Mouse (Mus musculus) gastrocnemius, adult 2 months (tissue): ENCODE measurements around the gene Mpp6. TPM values are rescaled to one million over a fixed set of nuclear protein-coding genes. Genes with fewer than 3 reads are reported as not detected.

Source experiments
- DNase-seq: peaks from one replicate; pipeline ENCODE4 v3.0.0; 2022
- H3K27ac ChIP-seq: fragments of 200-600 bp; 2 replicates; pipeline ENCODE4 v1.8.1; 2022; ENCODE audit warnings: mild to moderate bottlenecking
- H3K4me3 ChIP-seq: fragments of 200-600 bp; 2 replicates; pipeline ENCODE4 v1.8.1; 2022; ENCODE audit warnings: mild to moderate bottlenecking, moderate library complexity
- CTCF ChIP-seq: fragments of 200-600 bp; IDR thresholded peaks from 2 replicates; pipeline ENCODE4 v1.8.1; 2022; ENCODE audit warnings: antibody characterized with exemption, mild to moderate bottlenecking, moderate library complexity
- intact Hi-C: fragments of 180-260 bp; cut with DNase I; formaldehyde crosslinking; loops from one replicate; pipeline ENCODE4 v1.15.1; 2025
- long read RNA-seq, 2 experiments: library from polyadenylated mRNA; stranded (forward); transcript quantifications; one replicate each; pipeline ENCODE4 v2.0.0; 2021
- total RNA-seq, 2 experiments: library from RNA; stranded (reverse); gene quantifications; 2 replicates each; pipeline ENCODE4 v1.2.3; 2021

The Mpp6 gene
- 100 to 1,000 TPM; 126 to 135 TPM for total RNA-seq
- long read RNA-seq, experiment 1, transcript Mpp6-201 (14 exons, 1,896 nt), result minor isoform, 8 of 153 reads
- long read RNA-seq, experiment 1, transcript Mpp6-205 (3 exons, 616 nt), result minor isoform, 13 of 153 reads
- long read RNA-seq, experiment 1, transcript Mpp6-203 (14 exons, 2,222 nt), result major isoform, 94 of 153 reads
- long read RNA-seq, experiment 1, partial matches to known transcripts, result 0 of 153 reads
- long read RNA-seq, experiment 1, other reads (novel, unspliced or antisense), result 33 of 153 reads
- long read RNA-seq, experiment 2, transcript Mpp6-205 (3 exons, 616 nt), result minor isoform, 15 of 191 reads
- long read RNA-seq, experiment 2, transcript Mpp6-201 (14 exons, 1,896 nt), result minor isoform, 10 of 191 reads
- long read RNA-seq, experiment 2, transcript Mpp6-203 (14 exons, 2,222 nt), result major isoform, 105 of 191 reads
- long read RNA-seq, experiment 2, partial matches to known transcripts, result 7 of 191 reads
- long read RNA-seq, experiment 2, other reads (novel, unspliced or antisense), result 50 of 191 reads

DNA sequence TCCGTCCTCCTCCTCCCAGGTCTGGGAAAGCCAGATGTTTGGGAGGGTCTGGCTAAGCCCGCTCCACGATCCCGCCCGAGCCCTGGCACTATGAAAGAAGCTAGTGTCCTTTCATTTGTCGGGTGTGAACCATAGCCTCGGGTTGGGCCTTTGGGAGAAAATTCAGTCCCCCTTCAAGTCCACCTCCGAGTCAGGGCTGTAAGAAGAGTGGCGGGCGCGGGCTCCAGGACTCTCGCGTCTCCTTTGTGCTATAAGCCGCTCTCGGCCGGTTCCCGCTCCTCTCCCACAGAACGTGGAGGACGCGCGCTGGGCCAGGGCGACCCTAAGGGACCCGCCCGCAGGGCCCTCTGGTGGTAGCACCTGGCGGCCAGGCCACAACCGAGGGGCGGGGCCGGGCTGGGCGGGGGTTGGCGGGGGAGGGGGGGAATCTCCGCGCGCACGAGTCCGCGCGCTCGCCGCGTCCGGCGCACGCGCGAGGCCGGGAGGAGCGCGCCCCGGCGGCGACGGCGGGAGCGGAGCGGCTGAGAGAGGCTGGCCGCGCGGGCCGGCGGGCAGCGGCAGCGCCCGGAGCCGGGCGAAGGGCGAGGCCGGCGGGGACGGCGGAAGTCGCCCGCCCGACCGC is at the start of gene Mpp6:
Gene Mpp6 (plus strand): TSS at position 485 of the 622 bp plus-strand sequence.
- H3K27ac ChIP-seq, result peak within 1 kb of the TSS; percentile 94
- intact Hi-C loops, result loop anchor here (2.0 to 10.0 kb wide), 4 partner anchors 37 to 595 kb away; no protein-coding TSS in a partner anchor
- peak within 1 kb of the TSS; percentile 95 for H3K4me3 ChIP-seq
- DNase-seq, result peak; percentile 92
- TF ChIP-seq CTCF, result peak; percentile 67

DNA sequence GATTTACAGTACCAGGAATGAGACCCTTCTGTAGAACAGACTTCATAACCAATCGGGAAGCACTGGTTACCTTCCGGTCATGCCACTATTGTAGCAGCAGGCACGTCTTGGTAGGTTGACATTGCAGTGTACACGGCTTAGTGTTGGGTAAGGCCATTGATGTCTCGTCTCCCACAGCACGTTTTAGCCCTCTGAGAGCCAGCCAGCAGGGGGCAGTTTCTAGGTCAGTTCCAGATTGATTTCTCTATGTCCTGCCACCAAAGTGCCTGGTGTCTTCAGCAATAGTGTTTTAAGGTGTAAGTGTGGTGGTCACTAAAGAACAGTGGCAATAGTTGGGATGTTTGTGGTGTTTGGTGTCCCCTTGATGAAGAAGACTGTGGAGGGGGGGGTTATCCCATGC is 43.9 kb upstream of the Mpp6 start:
- no peak overlapping the region for H3K4me3 ChIP-seq
- TF ChIP-seq CTCF, result peak; percentile 9; the same call in 1 of the 2 replicates
- H3K27ac ChIP-seq, result no peak overlapping the region
- DNase-seq, result no peak
- intact Hi-C loops, result no loop called here

DNA sequence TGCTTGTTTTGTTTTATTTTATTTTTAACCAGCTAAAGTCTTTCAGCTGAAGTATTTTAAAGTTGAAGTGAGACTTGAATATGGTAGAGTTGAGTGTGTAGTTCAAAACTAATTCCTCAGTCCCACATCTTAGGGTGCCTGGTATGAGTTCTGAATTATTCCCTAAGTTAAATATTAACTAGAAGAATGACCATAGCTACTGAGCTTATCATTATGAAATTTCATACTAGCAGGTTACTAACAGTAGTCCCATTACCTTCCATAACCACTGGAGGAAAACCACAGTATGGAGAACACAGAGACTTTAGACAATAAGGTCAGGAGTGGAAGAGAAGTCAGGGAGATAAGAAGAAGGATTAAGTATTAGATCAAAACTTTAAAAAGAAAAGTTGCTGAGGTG is 41.6 kb upstream of the Mpp6 start:
- no peak for TF ChIP-seq CTCF
- intact Hi-C loops, result no loop called here
- Histone ChIP-seq H3K4me3 (no peak overlapping the region), H3K27ac (no peak overlapping the region)
- no peak for DNase-seq

DNA sequence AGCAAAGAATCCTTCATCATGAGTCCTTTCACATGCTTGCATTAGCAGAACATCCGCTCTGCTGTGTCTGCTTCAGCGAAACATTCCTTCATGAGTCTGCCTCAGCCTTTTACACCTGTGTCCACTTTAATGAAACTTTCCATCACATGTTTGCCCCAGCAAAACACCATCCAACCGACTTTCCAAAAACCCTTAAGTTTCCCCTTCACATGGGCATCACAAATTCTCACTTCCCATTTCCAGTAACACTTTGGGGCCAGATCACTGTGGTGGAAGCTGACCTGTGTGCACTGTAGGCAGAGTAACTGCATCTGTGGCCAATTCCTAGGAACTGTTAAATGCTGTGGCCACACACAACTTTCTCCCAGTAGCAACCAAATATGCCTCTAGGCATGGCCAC is 34.8 kb upstream of the Mpp6 start:
- TF ChIP-seq CTCF, result no peak
- intact Hi-C loops, result no loop called here
- Histone ChIP-seq H3K4me3 (no peak overlapping the region), H3K27ac (no peak overlapping the region)
- DNase-seq, result no peak

DNA sequence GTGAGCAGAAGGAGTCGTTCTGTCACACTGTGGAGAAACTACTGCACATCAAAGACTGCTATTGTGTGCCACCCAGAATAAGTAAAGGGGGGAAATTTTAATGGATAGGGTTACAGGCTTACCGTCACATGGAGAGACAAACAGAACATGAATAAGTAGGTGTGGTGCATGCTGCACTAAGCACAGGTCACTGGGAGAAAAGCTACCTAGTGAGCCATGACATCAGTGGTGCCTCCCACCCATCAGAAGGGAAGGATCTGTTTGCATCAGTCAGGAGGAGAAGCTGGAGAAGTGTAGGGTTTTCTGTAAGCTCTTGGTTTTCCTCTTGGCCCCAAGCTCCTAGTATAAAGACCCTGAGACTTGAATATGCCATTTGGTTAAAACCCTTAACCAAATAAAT is 33.6 kb upstream of the Mpp6 start:
- Histone ChIP-seq H3K4me3 (no peak overlapping the region), H3K27ac (no peak overlapping the region)
- no peak for TF ChIP-seq CTCF
- DNase-seq, result no peak
- intact Hi-C loops, result no loop called here

DNA sequence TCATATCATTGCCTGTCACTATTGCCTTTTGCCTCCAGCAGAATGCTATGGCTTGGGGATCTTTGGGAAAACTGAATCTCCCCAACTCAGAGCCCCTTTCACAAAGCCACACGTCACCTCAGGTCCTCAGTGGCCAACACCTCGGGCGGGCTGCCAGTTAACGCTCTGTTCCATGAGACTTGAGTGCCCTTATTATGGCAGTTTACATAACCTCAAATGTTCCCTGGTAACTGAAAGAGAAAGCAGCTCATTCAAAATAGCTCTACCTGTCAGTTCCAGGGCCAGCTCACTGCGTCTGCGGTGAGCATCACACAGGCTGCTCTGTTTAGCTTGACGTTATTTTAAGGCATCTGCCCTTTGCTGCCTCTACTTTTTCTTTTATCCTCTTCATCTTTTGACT is 29.6 kb upstream of the Mpp6 start:
- no peak for TF ChIP-seq CTCF
- intact Hi-C loops, result no loop called here

DNA sequence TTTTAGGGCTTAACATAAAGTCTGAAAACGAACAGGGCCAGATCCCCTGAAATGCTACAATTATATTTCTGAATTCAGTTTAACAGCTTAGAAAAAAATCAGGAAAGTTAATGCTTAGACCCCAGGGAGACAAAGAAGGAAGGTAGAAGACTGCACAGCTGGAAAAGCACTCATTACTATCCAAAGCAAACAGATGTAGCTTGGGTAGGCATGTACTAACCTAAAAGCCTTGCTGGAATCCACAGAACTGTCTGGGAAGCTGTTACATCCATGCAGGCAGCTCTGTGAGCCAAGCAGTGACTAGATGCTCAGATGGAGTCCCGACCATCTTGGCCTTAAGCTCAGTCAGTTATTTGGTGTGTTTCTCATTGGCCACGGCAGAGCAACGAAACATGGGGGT is 24.8 kb upstream of the Mpp6 start:
- H3K4me3 ChIP-seq, result no peak overlapping the region
- TF ChIP-seq CTCF, result no peak
- no peak for DNase-seq
- intact Hi-C loops, result no loop called here
- no peak overlapping the region for H3K27ac ChIP-seq

More for the DNA sequence above, 29.6 kb upstream of the Mpp6 start:
- Histone ChIP-seq H3K27ac (no peak overlapping the region), H3K4me3 (no peak overlapping the region)
- DNase-seq, result no peak

DNA sequence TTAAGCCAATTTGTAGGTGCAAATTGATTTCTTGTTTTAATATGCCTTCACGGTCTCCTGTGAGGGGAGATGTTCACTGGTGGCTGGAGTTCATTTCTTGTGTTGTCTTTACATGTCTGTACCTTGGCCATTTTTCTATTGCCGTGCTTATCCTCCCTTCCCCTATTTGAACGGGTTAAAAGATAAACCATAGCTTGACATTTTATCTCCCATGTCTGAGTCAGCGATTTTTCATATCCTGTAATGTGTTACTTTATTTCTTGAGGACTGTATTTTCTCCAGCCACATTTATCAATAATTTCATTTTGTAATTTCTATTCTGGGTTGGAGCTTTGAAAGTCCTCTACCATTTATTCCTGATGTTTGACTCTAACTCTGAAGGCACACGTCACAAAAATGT is 20.7 kb upstream of the Mpp6 start:
- DNase-seq, result no peak
- Histone ChIP-seq H3K27ac (no peak overlapping the region), H3K4me3 (no peak overlapping the region)
- intact Hi-C loops, result no loop called here
- no peak for TF ChIP-seq CTCF

DNA sequence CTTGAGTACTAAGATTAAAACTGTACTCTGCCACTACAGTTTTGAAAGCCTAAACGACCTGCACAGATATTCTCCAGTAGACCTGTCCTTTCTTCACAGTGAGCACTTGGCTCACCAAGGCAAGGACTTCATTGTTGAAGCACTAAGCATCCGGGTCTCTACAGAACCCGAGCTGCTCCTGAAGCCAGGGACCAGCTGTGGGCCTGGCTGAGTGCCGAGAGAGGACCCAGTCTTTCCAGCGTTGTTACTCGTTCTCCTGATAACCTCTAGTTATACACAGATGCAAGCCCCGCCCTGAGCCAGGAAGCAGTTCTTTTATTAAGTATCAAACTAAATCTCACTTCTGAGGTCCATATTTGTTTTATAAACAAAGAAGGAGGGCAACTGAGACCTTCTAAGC is 19.8 kb upstream of the Mpp6 start:
- intact Hi-C loops, result no loop called here
- no peak overlapping the region for H3K27ac ChIP-seq
- DNase-seq, result no peak
- H3K4me3 ChIP-seq, result no peak overlapping the region
- no peak for TF ChIP-seq CTCF

DNA sequence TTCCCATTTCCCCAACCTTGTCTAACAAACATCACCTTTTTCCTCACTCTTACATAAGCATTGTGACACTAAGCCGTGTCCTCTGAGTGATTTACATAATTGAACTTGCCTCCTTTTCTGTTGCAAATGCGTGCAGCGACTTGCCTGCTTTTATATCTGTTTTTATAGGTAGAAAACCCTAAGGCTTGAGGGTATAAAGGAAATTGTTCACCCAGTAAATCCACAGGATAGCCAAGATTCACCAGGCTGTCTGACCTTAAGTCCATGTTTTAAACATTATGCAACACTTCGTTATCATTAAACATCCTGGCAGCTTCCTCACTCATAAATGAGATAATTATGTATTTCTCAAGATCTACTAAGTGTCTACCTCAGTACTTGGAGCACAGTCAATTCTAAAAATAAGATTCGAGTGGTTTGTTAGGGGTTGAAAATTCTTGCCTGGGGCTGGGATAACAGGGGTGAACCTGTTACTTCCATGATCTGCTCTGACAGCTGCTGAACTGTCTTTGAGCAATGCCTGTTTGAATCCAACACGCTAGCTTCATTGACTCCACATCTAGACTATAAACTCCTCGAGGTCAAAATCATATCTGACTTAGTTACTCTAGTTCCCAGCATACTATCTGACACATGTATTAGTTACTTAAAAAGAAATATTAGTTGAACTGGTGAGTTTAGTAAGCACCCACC is 18.4 kb upstream of the Mpp6 start:
- Histone ChIP-seq H3K27ac (no peak overlapping the region), H3K4me3 (no peak overlapping the region)
- no peak for DNase-seq
- intact Hi-C loops, result no loop called here
- no peak for TF ChIP-seq CTCF

DNA sequence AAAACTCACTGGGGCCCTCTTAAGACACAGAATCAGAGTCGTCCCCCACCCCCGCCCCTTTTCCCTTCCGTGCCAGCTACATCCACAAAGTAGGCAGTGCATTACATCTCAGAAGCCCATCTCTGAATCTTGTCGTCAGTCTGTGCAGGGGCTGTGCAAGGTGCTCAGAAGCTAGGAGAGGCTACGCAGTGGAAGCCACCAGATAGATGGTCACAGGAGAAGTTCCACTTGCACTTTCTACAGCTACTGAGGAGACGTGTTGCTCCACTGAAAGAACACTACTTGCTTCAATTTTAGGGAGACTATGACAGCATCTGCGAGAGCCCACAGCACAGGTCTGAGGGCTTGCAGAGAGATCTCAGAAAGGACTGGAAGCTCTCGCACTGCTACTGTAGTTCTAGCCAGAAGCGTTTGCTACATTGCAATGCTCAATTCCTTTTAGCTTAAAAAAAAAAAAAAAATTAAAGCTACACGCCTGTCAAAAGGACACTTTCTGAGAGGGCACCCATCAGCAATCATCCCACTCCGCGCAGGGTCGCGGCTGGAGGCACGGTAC is 762 bp upstream of the Mpp6 start:
- intact Hi-C loops, result loop anchor here (10.0 kb wide), 1 partner anchor 594 kb away; no protein-coding TSS in a partner anchor
- Histone ChIP-seq H3K27ac (peak overlapping the region; percentile 76), H3K4me3 (peak overlapping the region; percentile 95)
- no peak for DNase-seq
- no peak for TF ChIP-seq CTCF

DNA sequence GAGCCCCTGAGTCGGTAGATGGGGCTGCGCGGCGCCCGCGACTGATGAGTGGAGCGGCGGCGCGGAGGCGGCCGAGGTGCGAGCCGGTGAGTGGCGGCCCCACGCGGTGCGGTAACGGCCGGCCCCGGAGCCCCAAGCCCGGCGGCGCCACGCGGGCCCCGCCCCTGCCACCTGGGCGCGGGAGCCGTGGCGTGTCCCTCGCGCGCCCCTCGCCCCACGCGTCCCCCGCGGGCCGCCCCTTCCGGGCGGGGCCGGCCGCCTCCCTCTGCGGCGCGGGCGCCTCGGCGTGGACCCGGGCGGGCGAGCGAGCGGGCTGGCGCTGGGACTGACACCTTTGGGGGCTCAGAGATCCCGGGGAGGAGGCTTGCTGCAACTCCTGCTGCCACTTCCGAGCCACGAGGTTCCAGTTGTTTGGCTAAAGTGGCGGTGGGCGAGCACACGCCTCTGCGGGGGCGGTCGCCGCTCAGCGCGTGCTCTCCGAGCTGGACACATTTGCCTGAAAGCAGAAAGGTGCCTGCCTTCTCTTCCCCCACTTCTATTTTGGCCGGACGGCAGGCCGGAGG is 419 bp downstream of the Mpp6 start:
- Histone ChIP-seq H3K4me3 (peak overlapping the region; percentile 95), H3K27ac (peak overlapping the region; percentile 94)
- no peak for TF ChIP-seq CTCF
- DNase-seq, result peak; percentile 68
- intact Hi-C loops, result loop anchor here (2.0 to 5.0 kb wide), 3 partner anchors 37 to 180 kb away; no protein-coding TSS in a partner anchor
